Mouse (Mus musculus): ENCODE data around the gene AW822073. TPM values are rescaled to one million over a fixed set of nuclear protein-coding genes. Genes with fewer than 3 reads are reported as not detected.

The AW822073 gene
- polyA plus RNA-seq (2014; fragmentation: Illumina TruSeq; extraction: RNeasy Lipid Tissue Mini Kit (QIAGEN cat#74804); ENCODE audit: low read depth, low replicate concordance), result not detected

GRCm38 (mm10) chr10:58224827-58225785 is at the start of gene AW822073:
AW822073 (minus strand) TSS chr10:58224930.

GRCm38 (mm10) chr10:58255213-58255892 is 30.6 kb upstream of the AW822073 start, which contains the start of gene Gcc2:
Gcc2 (plus strand) TSS chr10:58255497.

GRCm38 (mm10) chr10:58236613-58237012 is 11.9 kb upstream of the AW822073 start, which contains the start of gene Gm4981:
Gm4981 (minus strand) TSS chr10:58236701.

GRCm38 (mm10) chr10:58232641-58232969 is 7.9 kb upstream of the AW822073 start, which contains the start of gene Duxf3:
Duxf3 (minus strand) TSS chr10:58232675.

Other genes with a start within 250 kb of the AW822073 start
- gene Duxf3, start 7.7 kb upstream of the AW822073 start, polyA plus RNA-seq (2014; fragmentation: Illumina TruSeq; extraction: RNeasy Lipid Tissue Mini Kit (QIAGEN cat#74804); ENCODE audit: low read depth, low replicate concordance), result not detected
- not detected for gene Gm4981, start 11.8 kb upstream of the AW822073 start, polyA plus RNA-seq (2014; fragmentation: Illumina TruSeq; extraction: RNeasy Lipid Tissue Mini Kit (QIAGEN cat#74804); ENCODE audit: low read depth, low replicate concordance)
- gene Gcc2, start 30.6 kb upstream of the AW822073 start, polyA plus RNA-seq (2014; fragmentation: Illumina TruSeq; extraction: RNeasy Lipid Tissue Mini Kit (QIAGEN cat#74804); ENCODE audit: low read depth, low replicate concordance), result 60.8 TPM
- gene Lims1, start 98.5 kb upstream of the AW822073 start, polyA plus RNA-seq (2014; fragmentation: Illumina TruSeq; extraction: RNeasy Lipid Tissue Mini Kit (QIAGEN cat#74804); ENCODE audit: low read depth, low replicate concordance), result 92.3 TPM
- gene Ranbp2, start 222.0 kb upstream of the AW822073 start, polyA plus RNA-seq (2014; fragmentation: Illumina TruSeq; extraction: RNeasy Lipid Tissue Mini Kit (QIAGEN cat#74804); ENCODE audit: low read depth, low replicate concordance), result 143 TPM